Mouse (Mus musculus) small intestine, adult 2 months (tissue): ENCODE measurements around the gene Chst10.

Experiments used
- CTCF ChIP-seq: fragments of 200-500 bp; IDR thresholded peaks from 2 replicates; pipeline ENCODE4 v1.5.1; 2012; ENCODE audit warnings: low read depth, mild to moderate bottlenecking, control low read depth, inconsistent platforms, low read length, moderate library complexity, mixed read lengths; ENCODE audit not compliant: insufficient replicate concordance, insufficient read length; ENCODE audit errors: extremely low read depth
- POLR2A ChIP-seq: fragments of 200-500 bp; IDR thresholded peaks from 2 replicates; pipeline ENCODE4 v1.6.1; 2012; ENCODE audit warnings: low read depth, mild to moderate bottlenecking, control low read depth, inconsistent platforms, low read length, moderate library complexity

GRCm38 (mm10) chr1:38817671-38818070, 80.3 kb downstream of the Chst10 start:
- TF ChIP-seq CTCF (no peak), POLR2A (no peak)
